Mouse (Mus musculus) thymus, adult 2 months (tissue): Measurements from ENCODE around the gene Gga1.

Source experiments
- CTCF ChIP-seq: fragments of 200-500 bp; IDR thresholded peaks from 2 replicates; pipeline ENCODE4 v1.5.1; 2012; ENCODE audit warnings: mild to moderate bottlenecking, control low read depth, low read length, moderate library complexity, borderline replicate concordance; ENCODE audit not compliant: control insufficient read depth, poor library complexity, insufficient read depth; ENCODE audit errors: extremely low read depth
- POLR2A ChIP-seq: fragments of 200-500 bp; IDR thresholded peaks from 2 replicates; pipeline ENCODE4 v1.6.1; 2012; ENCODE audit warnings: mild to moderate bottlenecking, low read length, control low read depth, moderate library complexity; ENCODE audit not compliant: control insufficient read depth, poor library complexity, insufficient read depth; ENCODE audit errors: extremely low read depth

GRCm38 (mm10) chr15:78914091-78914822 is 37.3 kb downstream of the Gga1 start:
- TF ChIP-seq CTCF (no peak), POLR2A (no peak)
